Mouse (Mus musculus) embryonic fibroblast, embryonic 13.5 days (primary cell): ENCODE measurements around the gene Serinc2. TPM values are rescaled to one million over a fixed set of nuclear protein-coding genes. Genes with fewer than 3 reads are reported as not detected.
A peak's percentile ranks its signal among the peaks of the same experiment; 100 is the strongest.

Experiments
- H3K27ac ChIP-seq: 2 replicates; pipeline ENCODE4 v1.5.1; 2012; ENCODE audit warnings: low read length, control low read depth, inconsistent platforms; ENCODE audit not compliant: insufficient read depth
- H3K4me1 ChIP-seq: 2 replicates; pipeline ENCODE4 v1.6.1; 2011; ENCODE audit warnings: low read length; ENCODE audit not compliant: control insufficient read depth, insufficient read depth
- H3K4me3 ChIP-seq: 2 replicates; pipeline ENCODE4 v1.5.1; 2011; ENCODE audit warnings: mild to moderate bottlenecking, control low read depth, low read length; ENCODE audit not compliant: insufficient read depth
- CTCF ChIP-seq: IDR thresholded peaks from 2 replicates; pipeline ENCODE4 v1.5.1; 2011; ENCODE audit warnings: mild to moderate bottlenecking, control low read depth, low read length, moderate library complexity, borderline replicate concordance; ENCODE audit not compliant: insufficient read depth
- POLR2A ChIP-seq: IDR thresholded peaks from 2 replicates; pipeline ENCODE4 v1.6.1; 2011; ENCODE audit warnings: low read depth, mild to moderate bottlenecking, control low read depth, low read length, moderate library complexity
- polyA plus RNA-seq: library from polyadenylated mRNA; stranded (reverse); fragments of >200 nt; gene quantifications from 2 replicates; pipeline ENCODE4 v1.2.4, GENCODE M21; 2011; ENCODE audit warnings: low read depth; ENCODE audit not compliant: missing spikeins, insufficient read length

Gene Serinc2
- polyA plus RNA-seq, 1 experiment = 25.1 TPM

DNA sequence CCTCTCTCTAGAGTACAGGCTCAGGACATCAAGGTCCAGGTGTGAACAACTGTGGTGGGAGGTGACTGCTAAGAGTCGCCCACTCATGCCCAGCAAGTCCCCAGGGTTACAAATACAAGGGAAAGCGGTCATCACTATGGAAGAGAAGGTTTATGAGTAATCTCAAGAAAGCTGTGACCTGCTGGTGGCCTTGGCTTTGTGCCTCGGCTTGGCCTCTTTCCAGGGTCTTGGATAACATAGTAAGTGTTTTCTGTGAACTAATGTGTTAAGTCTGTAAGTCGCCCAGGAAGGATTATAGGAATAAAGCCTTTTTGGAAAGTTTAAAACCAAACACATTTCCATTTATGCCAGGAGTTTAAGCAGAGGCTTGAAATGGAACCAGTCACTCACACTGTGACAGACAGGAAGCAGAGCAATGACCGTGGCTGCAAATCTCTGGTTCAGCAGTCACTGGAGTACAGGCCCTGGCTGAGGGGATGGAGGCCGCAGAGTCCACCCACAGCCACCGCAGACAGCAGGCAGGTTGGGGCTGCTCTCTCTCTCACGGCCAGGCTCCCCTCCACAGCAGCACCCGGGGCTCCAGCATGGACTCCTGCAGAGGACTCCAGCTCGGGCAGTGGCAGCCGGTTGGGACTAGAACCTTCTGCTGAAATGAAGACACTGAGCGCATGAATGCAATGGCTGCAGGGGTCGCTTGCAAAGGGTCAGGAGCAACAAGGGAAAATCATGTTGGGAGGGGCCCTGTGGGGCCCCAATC lies 36.9 kb upstream of the Serinc2 start:
- TF ChIP-seq CTCF (no peak), POLR2A (no peak)
- H3K4me1 ChIP-seq = peaks cover 9% of the 10 kb centered on the region
- H3K4me3 ChIP-seq = no peak overlapping the region
- H3K27ac ChIP-seq = no peak overlapping the region

DNA sequence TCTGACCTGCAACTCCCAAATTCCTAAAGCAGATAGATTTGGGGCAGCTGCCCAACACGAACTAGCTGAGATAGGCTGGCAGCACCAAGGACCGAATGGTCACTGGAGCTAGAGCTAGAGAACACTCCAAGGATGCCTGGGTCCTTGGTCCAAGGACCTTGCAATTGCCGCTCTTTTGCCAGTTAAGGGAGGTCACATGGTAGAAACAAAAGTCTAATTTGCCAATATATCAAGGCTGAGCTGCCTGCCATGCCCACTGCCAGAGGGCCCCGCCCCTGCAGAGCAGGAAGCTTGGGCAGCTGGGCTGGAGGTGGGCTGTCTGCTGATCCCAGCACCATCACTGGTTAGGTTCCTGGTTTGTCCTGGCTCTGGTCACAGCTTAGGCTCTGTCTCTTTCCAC lies 34.5 kb upstream of the Serinc2 start:
- Histone ChIP-seq H3K4me3 (no peak overlapping the region), H3K4me1 (peaks cover 5% of the 10 kb centered on the region), H3K27ac (no peak overlapping the region)
- TF ChIP-seq POLR2A = no peak
- no peak for TF ChIP-seq CTCF

DNA sequence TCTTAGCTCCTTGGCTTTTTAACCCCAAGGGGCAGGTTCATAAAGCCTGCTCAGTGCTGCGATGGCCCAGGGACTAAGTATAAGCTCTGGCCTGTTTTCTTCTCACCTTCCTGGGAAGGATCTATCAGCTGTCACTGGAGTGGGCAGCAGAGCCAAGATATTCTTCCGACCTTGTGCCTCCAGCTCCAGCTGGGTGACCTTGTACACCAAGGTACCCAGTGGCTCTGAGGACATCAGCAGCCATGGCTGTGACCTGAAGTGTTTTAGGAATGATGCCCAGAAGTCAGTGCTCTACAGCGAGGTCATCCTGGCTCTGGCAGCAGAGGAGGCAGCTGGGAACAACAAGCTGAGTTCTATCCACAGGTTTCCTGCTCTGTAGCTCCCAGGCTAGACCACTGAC lies 33.5 kb upstream of the Serinc2 start:
- Histone ChIP-seq H3K4me1 (peaks cover 5% of the 10 kb centered on the region), H3K27ac (no peak overlapping the region), H3K4me3 (no peak overlapping the region)
- TF ChIP-seq POLR2A (no peak), CTCF (no peak)

DNA sequence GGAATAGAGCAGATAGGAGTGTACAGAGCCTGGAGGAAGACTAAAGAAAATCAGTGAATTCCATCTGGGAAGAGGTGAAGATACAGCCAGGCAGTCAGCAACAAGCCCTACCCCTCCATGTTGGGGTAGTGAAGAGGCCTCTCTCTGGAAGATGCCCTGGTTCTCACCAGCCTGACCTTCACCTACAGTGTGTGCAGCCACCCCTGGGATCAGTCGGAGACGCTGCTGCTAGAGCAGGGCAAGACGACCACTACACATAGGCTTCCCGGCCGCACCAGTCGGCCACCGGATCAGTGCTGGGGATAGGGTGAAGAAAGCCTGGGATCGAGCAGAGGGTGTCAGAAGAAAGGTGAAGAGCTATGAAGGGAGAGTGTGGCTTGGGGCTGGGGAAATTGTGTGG lies 30.2 kb upstream of the Serinc2 start:
- no peaks in the 10 kb centered on the region; the same call in 1 of the 2 replicates for H3K4me1 ChIP-seq
- H3K27ac ChIP-seq = no peak overlapping the region
- peak overlapping the region; percentile 51 for H3K4me3 ChIP-seq
- TF ChIP-seq CTCF = no peak
- TF ChIP-seq POLR2A = no peak

DNA sequence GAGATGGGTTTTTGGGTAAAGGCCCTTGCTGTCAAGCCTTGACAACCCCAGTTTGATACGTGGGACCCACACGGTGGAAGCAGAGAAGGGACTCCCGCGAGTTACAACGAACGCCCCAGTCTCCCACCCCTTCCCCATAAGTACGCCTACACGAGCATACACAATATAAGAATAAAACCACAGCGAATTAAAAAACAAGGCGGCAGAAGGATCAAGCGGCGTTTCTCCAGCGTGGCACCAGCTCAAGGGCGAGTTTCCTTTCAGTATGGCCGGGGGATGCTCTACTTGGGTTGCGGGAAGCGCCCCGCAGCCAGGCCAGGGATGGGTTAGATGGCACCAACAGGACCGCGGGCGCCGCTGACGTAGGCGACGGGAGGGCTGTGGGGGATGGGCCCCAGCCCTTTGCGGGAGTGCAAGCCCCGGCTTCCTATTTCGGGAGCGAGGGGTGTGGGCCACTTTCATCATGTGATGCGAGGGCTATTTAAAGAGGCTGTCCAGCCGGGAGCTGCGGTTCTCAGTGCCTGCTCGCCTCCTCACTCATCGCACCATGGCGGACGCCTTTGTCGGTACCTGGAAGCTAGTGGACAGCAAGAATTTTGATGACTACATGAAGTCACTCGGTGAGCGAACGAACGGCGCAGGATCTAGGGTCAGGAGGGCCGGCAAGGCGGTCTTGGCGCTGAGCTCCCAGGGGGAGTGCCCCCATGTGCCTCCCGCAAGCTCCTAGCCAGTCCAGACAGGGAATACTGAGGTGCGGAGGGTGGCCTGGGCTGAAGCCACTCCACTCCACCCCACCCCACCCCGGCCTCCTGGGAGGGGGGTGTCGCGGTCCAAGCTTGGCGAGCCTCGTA lies 29.5 kb upstream of the Serinc2 start, which contains the start of the genes Fabp3 and Gm10570:
Gene Fabp3 (plus strand): TSS at position 365 of the 851 bp plus-strand sequence.
Gene Gm10570 (minus strand): TSS at position 444 of the 851 bp plus-strand sequence.
- Histone ChIP-seq H3K27ac (no peak within 1 kb of the TSS), H3K4me3 (peak within 1 kb of the TSS; percentile 51), H3K4me1 (no peaks in the 10 kb centered on the region; the same call in 1 of the 2 replicates)
- TF ChIP-seq CTCF (no peak), POLR2A (peak; percentile 47; the same call in 1 of the 2 replicates)

DNA sequence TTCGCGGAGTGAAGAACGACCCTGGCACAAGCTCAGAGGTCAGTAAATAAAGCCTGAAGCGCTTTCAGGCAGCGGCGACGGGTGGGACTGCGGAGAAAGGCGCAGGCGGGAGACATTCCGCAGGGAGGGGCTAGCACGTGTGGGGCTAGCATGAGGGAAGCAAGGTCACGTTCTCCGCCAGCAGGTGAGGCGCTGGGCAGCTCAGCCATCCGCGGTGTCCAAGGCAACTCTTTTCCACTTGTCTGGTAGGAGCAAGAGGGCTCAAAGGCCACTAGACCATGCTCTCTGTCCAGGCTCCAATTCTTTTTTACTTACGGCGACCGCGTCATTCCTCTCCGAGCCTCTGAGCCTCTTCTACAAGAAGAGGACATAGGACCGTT lies 28.8 kb upstream of the Serinc2 start:
- H3K4me3 ChIP-seq = peak overlapping the region; percentile 51
- H3K27ac ChIP-seq = no peak overlapping the region
- H3K4me1 ChIP-seq = no peaks in the 10 kb centered on the region; the same call in 1 of the 2 replicates
- TF ChIP-seq CTCF (no peak), POLR2A (no peak)

DNA sequence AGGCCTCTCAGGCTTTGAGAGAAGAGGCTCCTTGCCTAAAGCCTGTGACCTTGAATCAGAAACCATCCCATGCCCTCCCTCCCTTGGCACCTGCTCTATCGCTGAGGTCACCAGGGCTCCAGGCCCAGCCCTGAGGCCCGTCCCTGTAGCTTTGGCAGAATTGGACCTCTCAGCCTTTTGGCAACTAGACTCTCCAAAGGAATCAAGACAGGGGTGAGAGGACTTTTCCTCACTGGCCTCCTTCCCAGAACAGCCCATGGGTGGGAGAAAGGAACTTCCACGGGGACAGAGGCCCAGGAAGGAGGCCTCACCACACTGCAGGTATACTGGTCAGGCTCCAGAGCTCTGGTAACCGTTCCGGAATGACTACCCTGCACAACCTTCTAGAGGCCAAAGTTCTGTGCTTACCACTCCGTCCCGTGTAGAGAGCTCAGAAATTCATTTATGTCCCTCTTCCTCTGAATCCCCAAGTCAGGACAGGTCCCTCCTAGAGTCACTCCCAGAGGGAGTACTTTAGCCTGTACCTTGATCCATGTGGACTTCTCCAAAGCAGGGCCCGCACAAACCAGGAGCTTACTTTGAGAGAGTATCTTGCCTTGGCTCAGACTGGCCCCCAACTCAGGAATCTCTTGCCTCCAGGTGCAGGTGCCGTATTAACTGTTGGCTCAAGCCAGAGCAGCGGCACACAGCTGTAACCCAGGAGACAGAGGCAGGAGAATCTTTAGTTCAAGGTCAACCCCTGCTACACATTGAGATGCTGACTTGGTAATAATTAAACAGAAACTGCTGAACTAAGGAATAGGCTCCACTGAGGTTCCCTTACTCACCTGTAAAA lies 28.0 kb upstream of the Serinc2 start:
- H3K4me1 ChIP-seq = no peaks in the 10 kb centered on the region; the same call in 1 of the 2 replicates
- TF ChIP-seq POLR2A (no peak), CTCF (no peak)
- H3K27ac ChIP-seq = no peak overlapping the region
- no peak overlapping the region for H3K4me3 ChIP-seq

DNA sequence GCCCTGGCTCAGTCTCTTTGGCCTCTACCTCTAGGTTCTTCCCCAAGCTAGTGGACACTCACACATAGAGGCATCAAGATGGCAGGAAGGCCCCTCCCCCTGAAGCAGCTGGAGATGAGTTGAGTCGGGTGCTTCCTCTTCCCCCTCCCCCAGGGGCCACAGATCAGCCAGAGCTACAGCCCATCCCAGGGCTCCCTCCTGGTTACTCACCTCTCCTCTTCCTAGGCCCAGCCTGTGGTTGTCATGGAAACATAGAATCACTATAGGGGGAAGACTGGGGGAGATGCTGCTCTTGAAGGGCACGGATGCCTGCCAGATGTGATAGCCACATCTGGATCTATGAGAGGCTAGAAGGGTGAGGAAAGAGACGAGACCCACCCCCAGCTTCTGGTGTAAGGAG lies 25.7 kb upstream of the Serinc2 start:
- Histone ChIP-seq H3K4me1 (no peaks in the 10 kb centered on the region; the same call in 1 of the 2 replicates), H3K4me3 (no peak overlapping the region), H3K27ac (no peak overlapping the region)
- TF ChIP-seq CTCF = no peak
- no peak for TF ChIP-seq POLR2A

DNA sequence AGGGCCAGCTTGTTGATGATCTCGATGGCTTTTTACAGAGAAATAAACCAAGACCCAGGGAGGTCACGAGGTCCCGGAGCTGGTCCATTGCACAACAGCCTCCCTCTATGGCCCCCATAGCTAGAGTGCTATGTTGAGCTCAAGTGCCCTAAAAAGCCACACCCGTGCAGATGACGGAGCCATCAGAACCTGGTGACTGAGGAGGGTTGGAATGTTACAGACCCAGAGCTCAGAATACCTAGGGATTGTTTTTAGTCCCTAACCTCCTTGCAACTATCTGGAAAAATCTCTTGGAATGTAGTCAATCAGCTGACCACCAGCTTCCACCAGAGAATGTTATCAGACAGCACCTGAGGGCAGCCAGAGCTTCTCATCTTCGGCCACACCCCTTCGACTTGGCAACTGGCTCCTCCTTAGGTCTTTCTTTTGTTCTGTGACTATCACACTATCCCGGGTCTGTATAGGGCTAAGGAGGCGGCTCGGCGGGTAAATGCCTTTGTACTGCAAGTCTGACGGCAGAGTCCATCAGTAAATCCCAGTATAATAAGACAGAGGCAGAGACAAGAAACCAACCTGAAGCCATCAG lies 23.4 kb upstream of the Serinc2 start:
- Histone ChIP-seq H3K4me3 (no peak overlapping the region), H3K27ac (no peak overlapping the region), H3K4me1 (no peaks in the 10 kb centered on the region; the same call in 1 of the 2 replicates)
- TF ChIP-seq CTCF = no peak
- TF ChIP-seq POLR2A = no peak
